Mouse (Mus musculus): ENCODE results near the gene Xpo1.

GRCm38 (mm10) chr11:23332136-23332535, 76.3 kb downstream of the Xpo1 start:
- TF ChIP-seq CTCF (IDR thresholded peaks at IDR 0.05) = 0 out of 2 replicates have a peak, but pooled peaks have one; percentile 18
- TF ChIP-seq EP300 (IDR thresholded peaks at IDR 0.05; ENCODE audit: insufficient read depth, low read depth, low read length) = no peak
- TF ChIP-seq POLR2A (IDR thresholded peaks at IDR 0.05; ENCODE audit: insufficient read depth, low read depth, low read length) = no peak

All from heart, adult 2 months (tissue).